Mouse (Mus musculus) testis, adult 2 months (tissue): ENCODE results near the gene Cubn.

Source experiments
- CTCF ChIP-seq: fragments of 200-500 bp; IDR thresholded peaks from 2 replicates; pipeline ENCODE4 v1.5.1; 2012; ENCODE audit warnings: low read depth, mild to moderate bottlenecking, inconsistent platforms, low read length, moderate library complexity; ENCODE audit not compliant: control insufficient read depth, insufficient read depth, insufficient replicate concordance
- POLR2A ChIP-seq: fragments of 200-500 bp; IDR thresholded peaks from 2 replicates; pipeline ENCODE4 v1.6.1; 2012; ENCODE audit warnings: low read depth, mild to moderate bottlenecking, inconsistent platforms, low read length, moderate library complexity; ENCODE audit not compliant: control insufficient read depth

DNA sequence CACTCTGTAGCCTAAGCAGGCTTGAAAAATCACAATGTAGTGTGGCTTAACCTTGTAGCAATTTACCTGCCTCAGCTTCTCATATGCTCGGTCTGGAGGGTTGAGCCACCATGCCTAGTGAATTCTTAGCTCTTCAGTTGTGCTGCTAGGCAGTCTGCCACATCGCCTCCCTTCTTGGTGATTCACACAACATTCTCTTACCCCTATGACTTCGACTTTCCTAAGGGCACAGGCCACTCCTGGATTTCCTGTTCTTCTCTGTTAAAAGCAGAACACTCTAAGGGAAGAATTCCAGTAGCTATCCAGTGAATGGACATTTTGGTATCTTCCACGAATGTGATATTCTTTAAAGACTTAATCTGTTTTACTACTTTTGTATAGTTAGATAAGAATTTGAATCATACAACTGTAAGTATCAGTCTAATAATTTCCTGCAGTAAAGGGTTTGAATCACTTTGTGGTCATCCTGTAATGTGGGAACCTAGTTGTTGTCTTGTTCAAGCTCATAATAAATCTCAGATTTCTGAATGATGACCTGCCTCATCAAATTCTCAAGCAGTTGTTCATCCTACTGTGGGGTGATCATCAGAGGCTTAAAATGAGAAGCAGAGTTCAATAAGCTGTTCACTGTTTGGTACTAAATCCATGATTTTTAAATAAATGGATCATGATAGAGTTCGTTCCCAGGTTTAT lies 86.5 kb downstream of the Cubn start:
- TF ChIP-seq POLR2A (no peak), CTCF (no peak)
